Mouse (Mus musculus): Measurements from ENCODE around the gene Pde4b. TPM values are rescaled to one million over a fixed set of nuclear protein-coding genes. Genes with fewer than 3 reads are reported as not detected.
"Not testable (repeated sequence)": the region's sequence is repeated elsewhere in the genome, so short reads cannot be mapped to it uniquely, and the experiment has no call there.

Gene Pde4b
- total RNA-seq, 2 experiments from 2014 or later: 116 to 134 TPM

GRCm38 (mm10) chr4:102493342-102494128 is 406.2 kb downstream of the Pde4b start:
- intact Hi-C loops (cut with DNase I): loop anchor here (1.0 kb wide), 1 partner anchor 163 kb away; no protein-coding TSS in a partner anchor

GRCm38 (mm10) chr4:102494203-102494602 is 406.9 kb downstream of the Pde4b start:
- DNase-seq (ENCODE audit: low spot score in 2 of 2); intact Hi-C loops (cut with DNase I): not testable (repeated sequence)

More at GRCm38 (mm10) chr4:102493342-102494128, 406.2 kb downstream of the Pde4b start:
- DNase-seq (ENCODE audit: low spot score in 2 of 2): peak in 1 of 2 experiments; percentile 83

DNA sequence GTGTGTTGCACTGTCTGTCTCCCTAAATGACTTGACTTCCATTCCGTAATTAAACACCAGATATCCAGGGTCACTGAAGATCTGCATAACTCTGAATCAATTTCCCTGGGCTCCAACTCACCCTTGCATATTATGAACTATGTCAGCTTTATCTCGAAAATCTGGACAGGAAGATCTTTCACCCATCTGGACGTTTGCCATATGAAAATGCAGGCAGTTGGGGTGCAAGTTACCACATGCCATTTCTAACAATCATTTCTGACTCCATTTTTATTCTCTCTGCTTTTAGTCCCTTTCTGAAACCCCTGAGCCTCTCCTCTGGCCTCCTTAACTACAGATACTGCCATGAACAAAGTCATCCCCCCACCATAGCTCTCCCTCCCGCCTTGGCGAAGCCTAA is 407.7 kb downstream of the Pde4b start:
- intact Hi-C loops (cut with DNase I): no loop called here
- no peak for DNase-seq (ENCODE audit: low spot score in 2 of 2)

DNA sequence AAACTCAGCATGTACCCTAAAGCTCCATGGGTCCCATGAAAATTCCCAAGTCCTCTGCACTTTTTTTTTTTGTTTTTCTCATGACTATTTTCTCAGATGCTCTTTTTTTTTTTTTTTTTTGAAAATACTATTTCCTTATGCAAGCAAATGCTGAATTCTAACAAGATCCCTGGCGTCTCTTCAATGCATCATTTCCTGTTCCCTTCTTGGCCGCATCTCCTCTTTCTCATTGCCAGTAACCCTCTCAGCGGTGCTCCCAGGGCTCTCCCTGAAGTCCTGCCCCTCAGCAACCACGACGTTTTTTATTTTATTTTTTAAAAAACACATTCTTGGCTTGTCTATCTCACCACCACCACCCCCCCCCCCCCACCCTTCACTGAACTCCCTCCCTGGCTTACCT is 408.1 kb downstream of the Pde4b start:
- intact Hi-C loops (cut with DNase I): no loop called here
- no peak for DNase-seq (ENCODE audit: low spot score in 2 of 2)

- intact Hi-C loops (cut with DNase I): no loop called here
- no peak for DNase-seq (ENCODE audit: low spot score in 2 of 2)
Observed at GRCm38 (mm10) chr4:102496269-102497177, 409.2 kb downstream of the Pde4b start.

GRCm38 (mm10) chr4:102497221-102497620 is 409.9 kb downstream of the Pde4b start:
- no peak for DNase-seq (ENCODE audit: low spot score in 2 of 2)
- intact Hi-C loops (cut with DNase I): no loop called here

GRCm38 (mm10) chr4:102498169-102498919 is 411.0 kb downstream of the Pde4b start:
- DNase-seq (ENCODE audit: low spot score in 2 of 2): no peak
- intact Hi-C loops (cut with DNase I): no loop called here

GRCm38 (mm10) chr4:102498920-102499316 is 411.6 kb downstream of the Pde4b start:
- no peak for DNase-seq (ENCODE audit: low spot score in 2 of 2)
- intact Hi-C loops (cut with DNase I): no loop called here

GRCm38 (mm10) chr4:102505714-102506113 is 418.4 kb downstream of the Pde4b start:
- intact Hi-C loops (cut with DNase I): no loop called here
- DNase-seq (ENCODE audit: low spot score in 2 of 2): no peak

DNA sequence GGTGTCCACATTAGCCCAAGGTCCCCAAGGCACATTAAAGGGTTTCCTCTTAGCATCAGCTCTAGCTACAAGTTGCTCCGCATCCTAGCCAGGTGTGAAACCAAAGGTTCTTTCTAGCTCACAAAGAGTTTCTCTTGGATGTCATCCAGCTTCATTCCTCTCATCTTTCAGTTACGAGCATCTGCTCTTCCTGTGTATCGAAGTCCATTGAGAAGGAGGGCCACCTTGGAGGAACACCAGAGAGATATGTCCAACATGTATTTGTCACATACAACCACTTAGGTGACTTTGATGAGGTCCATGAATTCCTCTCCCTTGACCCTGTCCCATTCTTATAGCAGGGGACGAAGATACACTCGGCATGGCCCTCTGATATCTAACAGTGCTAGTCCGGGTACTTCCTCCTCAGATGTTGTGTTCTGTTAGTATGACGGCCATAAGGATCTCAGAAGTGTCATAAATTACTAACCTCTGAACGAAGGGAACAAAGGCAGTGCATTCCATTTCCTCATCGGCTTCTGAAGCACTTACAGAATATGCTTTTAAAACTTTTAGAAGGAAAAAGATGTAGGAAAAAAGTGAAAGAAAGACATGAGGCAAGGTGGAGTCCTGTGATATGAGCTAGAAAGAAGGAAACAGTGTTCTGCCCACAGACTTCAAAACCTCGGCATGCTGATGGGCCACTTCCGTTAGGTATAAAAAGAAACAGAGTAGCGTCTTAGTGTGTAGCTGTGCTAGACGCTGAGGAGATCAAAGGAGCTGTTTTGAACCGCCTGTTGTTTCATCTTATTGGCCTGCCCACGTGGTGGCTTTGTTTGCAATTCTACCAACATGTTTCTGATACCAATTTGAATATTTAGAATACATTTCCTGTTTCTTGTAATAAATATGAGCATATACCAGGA is 419.3 kb downstream of the Pde4b start:
- DNase-seq (ENCODE audit: low spot score in 2 of 2): no peak
- intact Hi-C loops (cut with DNase I): no loop called here

DNA sequence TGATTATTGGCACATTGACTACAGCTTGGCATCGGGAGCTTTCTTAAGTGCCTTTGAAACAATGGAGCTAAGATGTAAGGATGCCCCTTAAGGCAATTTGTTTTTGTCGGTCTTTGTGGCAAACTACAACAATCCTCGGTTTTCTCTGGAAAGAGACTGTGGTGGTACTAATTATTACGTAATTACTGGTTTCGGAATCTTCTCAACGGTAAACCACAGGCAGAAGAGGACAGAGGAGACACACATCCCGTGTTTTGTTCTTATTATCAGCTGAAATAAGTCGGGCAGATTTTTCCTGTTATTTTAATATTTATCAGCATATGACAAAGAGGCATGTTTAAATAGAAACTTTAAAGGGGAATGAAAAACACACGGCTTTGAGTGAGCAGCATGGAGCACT is 420.0 kb downstream of the Pde4b start:
- no peak for DNase-seq (ENCODE audit: low spot score in 2 of 2)
- intact Hi-C loops (cut with DNase I): no loop called here

DNA sequence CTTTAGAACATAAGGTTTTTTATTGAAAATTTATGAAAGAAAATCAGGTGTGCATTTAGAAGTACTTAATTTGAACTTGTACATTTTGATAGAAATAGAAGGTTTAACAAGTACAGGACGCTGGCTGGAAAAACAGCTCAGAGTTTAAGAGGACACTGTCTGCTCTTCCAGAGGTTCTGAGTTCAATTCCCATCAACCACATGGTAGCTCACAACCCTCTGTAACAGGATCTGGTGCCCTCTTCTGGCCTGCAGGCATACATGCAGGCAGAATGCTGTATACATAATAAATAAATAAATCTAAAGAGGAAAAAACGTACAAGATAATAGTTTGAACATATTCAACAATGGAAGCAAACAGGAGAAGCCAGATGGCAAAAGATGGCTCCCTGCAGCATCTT is 420.4 kb downstream of the Pde4b start:
- no peak for DNase-seq (ENCODE audit: low spot score in 2 of 2)
- intact Hi-C loops (cut with DNase I): no loop called here

DNA sequence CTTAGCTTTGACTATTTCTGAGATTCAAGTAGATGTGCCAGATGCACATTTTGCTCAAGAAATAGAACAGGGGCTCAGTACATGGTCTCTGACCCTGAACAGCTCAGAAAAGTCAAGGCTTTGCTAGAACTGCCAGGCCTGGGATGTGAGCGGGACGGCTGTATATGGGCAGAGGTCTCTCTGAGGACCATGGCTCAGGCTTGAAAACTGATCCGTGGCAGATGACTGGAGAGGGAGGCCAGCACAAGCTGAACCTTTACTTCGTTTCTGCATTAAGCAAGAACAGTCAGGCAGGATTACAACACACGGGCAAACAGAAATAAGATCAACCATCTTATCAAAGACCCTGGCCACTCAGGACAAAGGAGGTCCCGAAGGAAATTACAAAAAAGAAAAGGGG is 422.7 kb downstream of the Pde4b start:
- DNase-seq (ENCODE audit: low spot score in 2 of 2): no peak
- intact Hi-C loops (cut with DNase I): no loop called here

- intact Hi-C loops (cut with DNase I): loop anchor here (1.0 kb wide), 3 partner anchors 23 to 79 kb away; no protein-coding TSS in a partner anchor
- peak; percentile 57 to 92 for DNase-seq (ENCODE audit: low spot score in 2 of 2)
Observed at GRCm38 (mm10) chr4:102510939-102511391, 423.6 kb downstream of the Pde4b start.

- peak; percentile 47 to 84 for DNase-seq (ENCODE audit: low spot score in 2 of 2)
- intact Hi-C loops (cut with DNase I): loop anchor here (1.0 kb wide), 3 partner anchors 23 to 79 kb away; no protein-coding TSS in a partner anchor
Observed at GRCm38 (mm10) chr4:102511511-102511910, 424.2 kb downstream of the Pde4b start.

DNA sequence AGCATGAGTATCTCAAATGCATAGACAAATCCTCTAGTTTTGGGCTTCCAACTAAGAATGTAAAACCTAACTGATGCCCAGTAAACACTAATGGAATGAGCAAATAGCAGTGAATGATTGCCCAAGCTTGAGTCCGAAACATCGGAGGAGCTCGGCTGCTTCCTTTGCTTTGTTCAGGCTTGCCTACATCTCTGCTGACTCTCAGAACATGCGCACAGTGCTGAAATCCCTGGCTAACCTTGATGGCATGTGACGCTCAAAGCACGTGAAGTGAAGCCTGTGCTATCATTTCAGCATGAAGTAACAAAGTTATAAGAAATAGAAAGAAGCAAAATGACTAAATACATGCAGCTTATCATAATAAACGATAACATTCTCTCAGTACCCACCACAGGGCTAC is 425.6 kb downstream of the Pde4b start:
- intact Hi-C loops (cut with DNase I): no loop called here
- DNase-seq (ENCODE audit: low spot score in 2 of 2): no peak

GRCm38 (mm10) chr4:102513514-102513913 is 426.2 kb downstream of the Pde4b start:
- intact Hi-C loops (cut with DNase I): no loop called here
- DNase-seq (ENCODE audit: low spot score in 2 of 2): no peak

GRCm38 (mm10) chr4:102514972-102515835 is 427.9 kb downstream of the Pde4b start:
- intact Hi-C loops (cut with DNase I): no loop called here
- no peak for DNase-seq (ENCODE audit: low spot score in 2 of 2)
